ENCODE assay signal across 13 mouse cellular contexts in the genomic region with DNA sequence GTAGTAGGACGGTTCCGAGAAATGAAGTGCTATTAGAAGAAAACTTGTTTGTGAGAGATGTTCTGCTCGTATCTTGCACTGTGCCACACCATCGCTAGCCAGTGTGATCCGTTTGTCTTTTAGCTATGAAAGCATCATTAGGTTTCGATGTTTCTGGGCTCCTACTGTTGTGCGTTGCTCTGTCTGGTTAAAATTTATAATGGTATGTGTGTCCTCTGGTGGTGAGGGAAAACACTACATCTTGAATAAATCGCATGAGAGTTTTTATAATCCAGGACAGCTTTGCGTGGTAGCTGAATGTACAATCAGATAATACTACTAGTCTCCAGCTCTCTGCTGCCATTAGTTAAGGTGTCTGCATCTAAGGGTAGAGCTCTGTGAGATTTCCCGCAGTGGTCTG.
"Had no signal": no experiment of that assay in that cellular context is flagged by ENCODE, and none has a peak within 500 bp of the region (broad histone marks: within the 10 kb centered on the region; RNA-seq: fewer than 3 reads in every experiment).

No protein-coding gene starts in this region.

- ATAC-seq: intestine, embryonic 16.5 days; liver, postnatal 0 days; midbrain, embryonic 13.5 days had no signal

- H3K4me1 ChIP-seq: limb, embryonic 12.5 days; liver, embryonic 13.5 days; midbrain, embryonic 13.5 days; neural tube, embryonic 12.5 days had no signal

- H3K36me3 ChIP-seq: limb, embryonic 12.5 days; liver, embryonic 13.5 days; midbrain, embryonic 13.5 days; neural tube, embryonic 12.5 days had no signal

- H3K27me3 ChIP-seq: liver, embryonic 13.5 days; midbrain, embryonic 13.5 days; neural tube, embryonic 12.5 days had no signal

- H3K27ac ChIP-seq: limb, embryonic 12.5 days; liver, embryonic 13.5 days; midbrain, embryonic 13.5 days; neural tube, embryonic 12.5 days had no signal

- H3K9me3 ChIP-seq: limb, embryonic 12.5 days; liver, embryonic 13.5 days; midbrain, embryonic 13.5 days; neural tube, embryonic 12.5 days had no signal

- H3K4me2 ChIP-seq: limb, embryonic 12.5 days; liver, embryonic 13.5 days; midbrain, embryonic 13.5 days; neural tube, embryonic 12.5 days had no signal

- DNase-seq: kidney, adult 8-10 months; kidney, postnatal 10 days; kidney, postnatal 4 days; liver; liver, embryonic 13.5 days; liver, postnatal 0 days; retina, postnatal 1 day; right cerebral cortex, postnatal 25 days; thymus, postnatal 4 days had no signal

- H3K9ac ChIP-seq: limb, embryonic 12.5 days; liver, embryonic 13.5 days; liver, postnatal 0 days; midbrain, embryonic 13.5 days; neural tube, embryonic 12.5 days had no signal

- H3K4me3 ChIP-seq: limb, embryonic 12.5 days; liver, embryonic 13.5 days; midbrain, embryonic 13.5 days; neural tube, embryonic 12.5 days had no signal
